Mouse (Mus musculus): ENCODE results near the gene Wtap.

- TF ChIP-seq CTCF (IDR thresholded peaks at IDR 0.05; ENCODE audit: borderline replicate concordance, insufficient read depth, low read depth, low read length) (no peak), POLR2A (IDR thresholded peaks at IDR 0.05; ENCODE audit: borderline replicate concordance, insufficient read depth, low read length) (no peak)
These were observed 69.0 kb downstream of the Wtap start for GRCm38 (mm10) chr17:12925001-12925400.
